Mouse (Mus musculus) liver, embryonic 14.5 days (tissue): ENCODE measurements around the gene Isx. TPM values are rescaled to one million over a fixed set of nuclear protein-coding genes. Genes with fewer than 3 reads are reported as not detected.

Experiments used
- ATAC-seq: fragments of 200-750 bp; cut with Nextera tagmentation; 2 replicates; pipeline ENCODE4 v1.8.0; 2017; ENCODE audit warnings: moderate number of reproducible peaks, mild to moderate bottlenecking, moderate library complexity; ENCODE audit not compliant: insufficient read depth
- DNase-seq, 3 experiments: peaks; one replicate each; pipeline ENCODE4 v3.0.0-alpha.2; 2012 to 2013; ENCODE audit warnings: low read depth in 3 of 3, low spot score in 3 of 3
- H3K27ac ChIP-seq: fragments of 300-500 bp; sonication (generic); 2 replicates; pipeline ENCODE4 v1.5.1; 2014; ENCODE audit warnings: moderate library complexity, mild to moderate bottlenecking, control low read depth, inconsistent platforms
- H3K27me3 ChIP-seq: fragments of 300-500 bp; sonication (generic); 2 replicates; pipeline ENCODE4 v1.6.1; 2014; ENCODE audit warnings: mild to moderate bottlenecking, low read length, moderate library complexity; ENCODE audit not compliant: control insufficient read depth, insufficient read depth
- H3K36me3 ChIP-seq: fragments of 300-500 bp; sonication (generic); replicated peaks from 2 replicates; pipeline ENCODE4 v1.6.1; 2014; ENCODE audit warnings: low read depth; ENCODE audit not compliant: control insufficient read depth, insufficient read depth
- H3K4me1 ChIP-seq, 2 experiments: fragments of 200-500 bp in 1 of 2; fragments of 300-500 bp in 1 of 2; sonication (generic) in 1 of 2; replicated peaks; 2 replicates each; pipeline ENCODE4 v1.6.1; 2012 to 2014; ENCODE audit warnings: antibody characterized with exemption in 1 of 2, inconsistent platforms in 1 of 2, low read length in 1 of 2; ENCODE audit not compliant: control insufficient read depth in 2 of 2, insufficient read depth in 2 of 2
- H3K4me2 ChIP-seq: fragments of 300-500 bp; sonication (generic); 2 replicates; pipeline ENCODE4 v1.6.1; 2014; ENCODE audit warnings: low read depth, mild to moderate bottlenecking, control low read depth, moderate library complexity
- H3K4me3 ChIP-seq, 2 experiments: fragments of 200-500 bp in 1 of 2; fragments of 300-500 bp in 1 of 2; sonication (generic) in 1 of 2; 2 replicates each; pipeline ENCODE4 v1.5.1; 2012 to 2014; ENCODE audit warnings: low read depth in 2 of 2, low read length in 2 of 2, mild to moderate bottlenecking in 2 of 2, control low read depth in 1 of 2, inconsistent platforms in 1 of 2, moderate library complexity in 1 of 2; ENCODE audit not compliant: insufficient read depth in 1 of 2
- H3K9ac ChIP-seq: fragments of 300-500 bp; sonication (generic); replicated peaks from 2 replicates; pipeline ENCODE4 v1.6.1; 2014; ENCODE audit warnings: mild to moderate bottlenecking, control low read depth, moderate library complexity
- H3K9me3 ChIP-seq: fragments of 300-500 bp; sonication (generic); 2 replicates; pipeline ENCODE4 v1.6.1; 2016; ENCODE audit warnings: low read length, mixed read lengths; ENCODE audit not compliant: control insufficient read depth
- CTCF ChIP-seq: IDR thresholded peaks from 2 replicates; pipeline ENCODE4 v1.5.1; 2016; ENCODE audit warnings: antibody characterized with exemption, low read depth, control low read depth
- EP300 ChIP-seq: IDR thresholded peaks from 2 replicates; pipeline ENCODE4 v1.6.1; 2016; ENCODE audit warnings: antibody characterized with exemption, low read depth
- WGBS: fragments of 180-500 bp; shearing (Covaris S2); extraction: QIAGEN DNeasy Blood & Tissue Kit; methylation state at CpG from one replicate; pipeline ENCODE4 v1.1.7; 2014; ENCODE audit not compliant: insufficient replicate concordance; 5-methylcytosine and 5-hydroxymethylcytosine counted together
- polyA plus RNA-seq, 2 experiments: library from polyadenylated mRNA; depleted of rRNA in 1 of 2; stranded (reverse) in 1 of 2; unstranded in 1 of 2; fragments of >200 nt; fragmentation: Nextera tagmentation in 1 of 2; extraction: Ambion mirVana in 1 of 2; gene quantifications; 2 replicates each; pipeline versions ENCODE4 v1.2.1 to v1.2.3; 2012 to 2014

The Isx gene
- polyA plus RNA-seq (2012; rRNA removed) (0.05 TPM in 1 of 2 replicates, not detected in the other), polyA plus RNA-seq (2014; fragmentation: Nextera tagmentation; extraction: Ambion mirVana) (not detected in 2 replicates)

- Histone ChIP-seq H3K27me3 (no peaks in the 10 kb centered on the region), H3K9ac (no peak within 1 kb of the TSS), H3K36me3 (no peaks in the 10 kb centered on the region), H3K4me2 (no peak within 1 kb of the TSS), H3K27ac (no peak within 1 kb of the TSS), H3K4me1 (no peaks in the 10 kb centered on the region), H3K9me3 (no peaks in the 10 kb centered on the region), H3K4me3 (no peak within 1 kb of the TSS)
- TF ChIP-seq CTCF (no peak), EP300 (no peak)
- ATAC-seq: no peak
- 49% methylated on average over 3 of the region's 3 CpGs for WGBS
- DNase-seq: no peak
Observed at GRCm38 (mm10) chr8:74872940-74873339, at the start of gene Isx. Gene Isx (plus strand): TSS chr8:74873173.

- no peak overlapping the region for H3K9ac ChIP-seq
- 38% methylated on average over 3 of the region's 3 CpGs for WGBS
- ATAC-seq (no peak), DNase-seq (no peak)
- no peak overlapping the region for H3K4me2 ChIP-seq
- H3K36me3 ChIP-seq: no peaks in the 10 kb centered on the region
- H3K27ac ChIP-seq: no peak overlapping the region
- TF ChIP-seq CTCF (no peak), EP300 (no peak)
- H3K4me3 ChIP-seq: no peak overlapping the region
- H3K27me3 ChIP-seq: no peaks in the 10 kb centered on the region
- no peaks in the 10 kb centered on the region for H3K9me3 ChIP-seq
- H3K4me1 ChIP-seq: no peaks in the 10 kb centered on the region
Observed at GRCm38 (mm10) chr8:74827689-74828088, 45.3 kb upstream of the Isx start.

- H3K9ac ChIP-seq: no peak overlapping the region
- DNase-seq (no peak), ATAC-seq (no peak)
- no peaks in the 10 kb centered on the region for H3K9me3 ChIP-seq
- H3K4me1 ChIP-seq: no peaks in the 10 kb centered on the region
- H3K27ac ChIP-seq: no peak overlapping the region
- no peak overlapping the region for H3K4me2 ChIP-seq
- TF ChIP-seq CTCF: no peak
- no peak for TF ChIP-seq EP300
- no peaks in the 10 kb centered on the region for H3K27me3 ChIP-seq
- no peaks in the 10 kb centered on the region for H3K36me3 ChIP-seq
- H3K4me3 ChIP-seq: no peak overlapping the region
- WGBS: 49% methylated on average over 5 of the region's 5 CpGs
Observed at GRCm38 (mm10) chr8:74831322-74831721, 41.7 kb upstream of the Isx start.

- Histone ChIP-seq H3K27me3 (no peaks in the 10 kb centered on the region), H3K27ac (no peak overlapping the region), H3K9ac (no peak overlapping the region), H3K36me3 (no peaks in the 10 kb centered on the region), H3K4me2 (no peak overlapping the region), H3K9me3 (no peaks in the 10 kb centered on the region), H3K4me1 (no peaks in the 10 kb centered on the region), H3K4me3 (no peak overlapping the region)
- DNase-seq (no peak), ATAC-seq (no peak)
- TF ChIP-seq EP300 (no peak), CTCF (no peak)
- 27% methylated on average over 1 of the region's 1 CpGs for WGBS
Observed at GRCm38 (mm10) chr8:74834246-74834645, 38.7 kb upstream of the Isx start.

- TF ChIP-seq CTCF: no peak
- TF ChIP-seq EP300: no peak
- WGBS: 22% methylated on average over 12 of the region's 12 CpGs
- no peaks in the 10 kb centered on the region for H3K27me3 ChIP-seq
- H3K9me3 ChIP-seq: no peaks in the 10 kb centered on the region
- H3K27ac ChIP-seq: no peak overlapping the region
- ATAC-seq (no peak), DNase-seq (no peak)
- H3K4me1 ChIP-seq: no peaks in the 10 kb centered on the region
- no peak overlapping the region for H3K9ac ChIP-seq
- no peak overlapping the region for H3K4me3 ChIP-seq
- H3K36me3 ChIP-seq: no peaks in the 10 kb centered on the region
- no peak overlapping the region for H3K4me2 ChIP-seq
Observed at GRCm38 (mm10) chr8:74847376-74848048, 25.5 kb upstream of the Isx start.
